Mouse (Mus musculus) hematopoietic stem cell, adult 5-6 weeks (primary cell): Measurements from ENCODE around the gene Kremen2. TPM values are rescaled to one million over a fixed set of nuclear protein-coding genes. Genes with fewer than 3 reads are reported as not detected.

ENCODE experiments used
- ATAC-seq, 2 experiments: fragments of 125-278 bp in 1 of 2; replicated peaks in 1 of 2; 2 replicates each; pipeline ENCODE4 v1.8.0; 2016 to 2017; ENCODE audit warnings: inconsistent platforms in 2 of 2, mild to moderate bottlenecking in 2 of 2, moderate number of reproducible peaks in 2 of 2, low read depth in 1 of 2, moderate TSS enrichment in 1 of 2; ENCODE audit not compliant: low FRiP score in 2 of 2, poor library complexity in 2 of 2, severe bottlenecking in 2 of 2, insufficient read depth in 1 of 2, low TSS enrichment in 1 of 2
- total RNA-seq: library from RNA; stranded (forward); fragments of 172-1452, 232-1000 nt; gene quantifications from 2 replicates; pipeline ENCODE4 v1.2.3, GENCODE M21; 2017

The Kremen2 gene
- total RNA-seq, 1 experiment from 2014 or later: not detected

DNA sequence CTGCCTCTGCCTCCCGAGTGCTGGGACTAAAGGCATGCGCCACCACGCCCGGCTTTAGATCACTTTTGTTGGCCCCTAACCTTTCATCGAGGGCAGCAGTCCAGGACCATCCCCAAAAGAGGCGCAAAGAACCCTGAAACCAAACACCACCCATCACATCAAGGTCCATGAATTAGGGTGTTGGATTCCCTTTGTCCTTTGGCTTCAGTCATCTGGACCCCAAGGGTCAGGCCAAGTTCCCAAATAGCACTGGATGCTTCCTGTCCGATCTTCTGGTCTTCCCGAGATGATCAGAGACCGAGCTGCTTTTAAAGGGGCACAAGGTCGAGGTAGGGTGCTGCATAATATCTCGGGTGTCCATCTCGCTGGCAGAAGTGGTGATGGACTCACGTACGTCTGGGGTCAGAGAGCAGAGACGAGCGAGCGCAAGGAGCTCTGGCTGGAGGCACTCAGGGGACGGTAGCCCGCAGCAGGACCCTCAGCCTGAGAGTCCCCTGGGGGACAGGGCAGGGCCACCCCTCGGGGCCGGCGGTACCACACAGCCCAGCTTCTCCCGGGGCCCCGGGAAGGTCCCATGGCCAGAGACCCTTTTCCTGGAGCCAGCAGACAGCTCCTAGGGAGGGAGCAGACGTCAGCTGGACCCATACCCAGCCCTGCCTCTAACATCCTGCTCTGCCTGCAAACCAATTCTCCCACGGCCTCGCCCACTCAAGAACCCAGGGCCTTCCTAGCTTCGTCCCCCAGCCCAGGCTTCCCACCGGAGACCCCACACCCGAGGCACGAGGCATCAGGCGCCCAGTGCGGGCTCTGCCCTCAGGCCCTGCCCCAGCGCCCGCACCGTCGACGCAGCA lies 4.0 kb downstream of the Kremen2 start:
- no peak for ATAC-seq

DNA sequence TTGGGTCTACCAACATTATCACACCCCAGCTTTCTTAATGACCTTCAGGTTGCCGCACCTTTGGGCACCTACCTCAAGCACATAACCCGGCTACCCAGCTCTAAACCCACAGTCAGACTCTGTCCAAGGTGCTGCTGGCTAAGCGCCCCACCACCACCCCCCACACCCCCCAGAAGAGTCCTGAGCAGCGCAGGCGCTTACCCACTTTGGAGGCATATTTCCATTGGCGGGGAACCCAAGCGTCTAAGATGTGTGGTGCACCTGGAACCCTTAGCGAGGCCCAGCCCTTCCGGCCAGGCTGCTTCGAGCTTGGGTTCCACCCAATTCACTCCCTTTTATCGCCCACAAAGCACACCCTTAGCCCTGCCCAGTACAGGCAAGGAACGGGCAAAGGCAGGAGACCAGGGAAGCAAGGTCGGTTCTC lies 5.0 kb downstream of the Kremen2 start, which contains the start of gene Paqr4:
Gene Paqr4 (minus strand): TSS at position 270 of the 424 bp plus-strand sequence.
- ATAC-seq: peak; percentile 12 to 13; a peak in 2 of 4 replicates

DNA sequence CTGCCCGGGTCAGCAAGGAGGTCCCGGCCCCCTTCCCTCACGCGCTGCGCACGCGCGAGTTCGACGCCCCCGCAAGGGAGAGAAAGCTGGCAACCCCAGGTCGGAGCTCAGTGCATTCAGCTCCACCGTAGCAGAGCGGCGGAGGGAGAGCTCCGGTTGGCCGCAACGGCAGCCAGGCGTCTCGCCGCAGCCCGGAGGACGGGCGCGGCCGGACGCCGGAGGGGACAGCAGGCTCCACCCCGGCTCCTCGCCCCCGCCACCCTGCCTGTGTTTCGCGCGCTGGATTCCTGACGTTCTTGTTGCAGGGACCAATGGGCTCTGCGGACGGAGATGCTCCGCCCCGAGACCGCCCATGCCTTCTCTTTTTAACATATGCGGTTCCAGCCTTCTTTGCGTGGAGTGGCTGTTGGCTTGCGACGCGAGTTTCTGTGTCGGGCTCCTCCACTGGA lies 5.5 kb downstream of the Kremen2 start:
- ATAC-seq: peak; percentile 68 to 75

DNA sequence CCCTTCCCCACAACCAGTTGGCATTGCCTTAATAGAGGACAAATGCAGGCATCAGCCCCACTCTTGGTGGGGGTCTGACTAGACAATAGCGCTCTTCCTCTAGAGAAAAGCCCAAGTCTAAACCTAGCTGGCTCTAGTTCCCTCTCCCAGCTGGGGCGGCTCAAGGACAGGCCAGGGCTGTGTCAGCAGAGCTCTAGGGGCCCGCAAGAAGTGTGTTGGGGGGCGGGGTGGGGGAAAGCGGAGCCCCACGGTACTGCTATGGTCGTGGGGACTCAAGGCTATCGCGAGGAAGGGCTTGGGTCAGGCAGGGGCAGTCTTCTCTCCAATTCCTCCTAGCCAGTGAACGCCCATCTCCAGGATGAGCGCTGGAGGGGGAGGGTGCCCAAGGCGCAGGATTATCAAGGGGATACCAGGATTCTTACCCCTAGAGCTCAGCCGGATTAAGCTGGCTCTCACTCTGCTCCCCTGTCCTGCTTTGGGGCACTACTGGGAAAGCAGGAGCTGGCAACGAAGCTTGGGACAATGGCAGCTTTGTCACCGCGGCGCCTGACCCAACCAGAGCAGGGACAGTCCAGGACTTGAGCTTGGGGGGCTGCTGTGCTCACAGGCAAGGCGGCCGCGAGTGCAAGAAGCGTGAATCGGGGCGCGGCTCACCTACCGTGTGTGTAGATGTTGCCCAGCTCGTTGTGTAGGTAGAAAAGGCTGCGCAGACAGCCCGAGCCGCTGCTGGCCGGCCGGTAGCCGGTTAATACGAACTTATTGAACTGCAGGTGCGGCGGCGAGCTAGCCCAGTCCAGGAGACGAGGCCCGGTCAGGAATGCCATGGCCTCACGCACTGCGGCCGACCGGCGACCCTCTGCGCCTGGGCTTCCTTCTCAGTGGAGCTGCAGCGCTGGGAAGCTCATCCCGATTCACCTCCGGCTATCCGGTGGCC lies 6.2 kb downstream of the Kremen2 start:
- ATAC-seq: 0 out of 4 replicates have a peak, but pooled peaks of 1 of the 2 experiments have one; percentile 18

DNA sequence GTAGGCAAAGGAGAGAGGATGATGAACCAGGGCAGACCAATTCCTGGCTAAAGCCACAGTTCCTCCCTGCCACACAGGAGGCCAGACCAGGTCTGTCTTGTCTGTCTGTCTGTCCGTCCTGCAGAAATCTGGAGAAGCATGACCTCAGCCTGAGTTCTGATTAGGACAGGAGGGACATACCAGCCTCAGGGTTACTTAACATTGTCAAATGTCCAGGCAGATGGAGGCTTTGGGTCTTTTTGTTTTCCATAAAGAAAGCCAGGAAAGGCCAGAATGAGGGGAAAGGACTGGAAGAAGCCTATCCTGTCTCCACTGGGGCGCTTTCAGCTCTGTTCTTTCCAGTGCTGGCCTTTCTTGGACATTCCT lies 6.8 kb downstream of the Kremen2 start:
- no peak for ATAC-seq

DNA sequence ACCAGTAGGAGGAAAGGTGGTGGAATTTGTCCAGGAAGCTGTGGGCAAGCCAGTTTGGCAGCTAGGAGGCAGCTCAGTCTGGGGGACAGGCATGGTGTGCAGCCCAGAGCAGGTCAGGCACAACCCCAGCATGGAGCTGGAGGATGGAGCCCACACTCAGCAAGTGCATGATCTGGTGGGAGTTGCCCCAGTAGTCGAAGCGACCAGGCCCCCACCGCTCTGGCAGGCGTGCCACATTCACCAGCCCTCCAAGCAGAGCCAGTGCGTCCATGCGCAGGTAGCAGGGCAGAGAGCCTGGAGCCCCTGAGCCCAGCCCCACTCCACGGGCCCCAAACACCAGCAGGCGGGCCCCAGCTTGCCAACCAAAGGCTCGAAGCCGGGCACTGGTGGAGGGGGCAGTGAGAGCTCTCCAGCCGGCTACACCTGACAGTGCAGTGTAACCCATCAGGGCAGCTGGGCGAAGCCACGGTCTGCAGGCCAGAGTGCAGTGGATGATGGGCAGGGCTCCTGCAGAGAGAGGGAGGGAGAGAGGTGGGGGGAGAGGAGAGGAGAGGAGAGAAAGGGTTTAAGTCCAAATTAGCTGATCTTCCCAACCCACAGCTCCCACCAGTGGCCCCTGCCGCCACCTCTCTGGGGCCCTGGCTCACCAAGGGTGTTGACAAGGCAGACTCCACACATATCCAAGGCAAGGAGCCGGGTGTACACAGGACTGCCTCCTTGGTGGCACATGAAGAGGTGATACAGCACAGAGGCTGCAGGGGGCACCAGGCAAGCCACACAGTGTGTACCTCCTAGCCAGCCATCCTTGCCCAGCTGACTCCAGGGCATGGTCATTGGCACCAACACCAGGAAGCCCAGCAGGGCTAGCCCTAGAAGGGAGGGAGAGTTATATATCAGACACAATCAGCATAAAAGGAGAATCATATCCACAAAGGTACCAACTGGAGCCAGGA lies 7.9 kb downstream of the Kremen2 start:
- ATAC-seq: 0 out of 4 replicates have a peak, but pooled peaks of 1 of the 2 experiments have one; percentile 25

DNA sequence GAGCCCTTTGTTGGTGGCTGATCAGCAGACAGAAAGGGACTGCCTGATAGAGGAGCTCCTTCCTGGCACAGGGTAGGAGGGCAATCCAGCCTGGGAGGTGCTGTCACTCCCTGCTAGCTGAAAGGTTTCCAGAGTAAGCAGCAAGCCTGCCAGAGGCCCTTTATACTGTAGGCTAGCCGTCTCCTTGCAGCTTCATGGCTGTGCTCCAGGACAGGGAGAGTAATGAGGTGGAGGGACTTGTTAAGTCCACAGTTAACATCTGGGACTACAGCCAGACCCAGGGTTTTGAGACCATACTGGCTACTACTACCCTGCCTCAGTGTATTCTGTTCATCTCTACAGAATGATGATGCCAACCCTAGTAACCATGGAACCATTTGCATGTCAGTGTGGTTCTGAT lies 11.3 kb downstream of the Kremen2 start:
- no peak for ATAC-seq

DNA sequence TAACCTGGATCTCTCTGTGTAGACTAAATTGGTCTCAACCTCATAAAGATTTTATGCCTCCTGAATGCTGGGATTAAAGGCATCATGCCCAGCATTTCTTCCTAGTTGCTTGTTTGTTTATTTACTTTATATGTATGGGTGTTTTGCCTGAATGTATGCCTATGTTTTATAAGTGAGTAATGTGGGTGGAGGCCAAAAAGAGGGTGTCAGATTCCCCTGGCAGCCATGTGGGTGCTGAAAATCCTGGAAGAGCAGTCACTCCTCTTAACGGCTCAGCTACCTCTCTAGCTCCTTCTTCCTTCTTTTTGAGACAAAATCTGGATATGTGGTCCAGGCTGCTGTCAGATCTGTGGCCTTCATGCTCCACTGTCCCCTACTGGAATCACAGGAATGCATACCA lies 15.2 kb downstream of the Kremen2 start:
- ATAC-seq: no peak

DNA sequence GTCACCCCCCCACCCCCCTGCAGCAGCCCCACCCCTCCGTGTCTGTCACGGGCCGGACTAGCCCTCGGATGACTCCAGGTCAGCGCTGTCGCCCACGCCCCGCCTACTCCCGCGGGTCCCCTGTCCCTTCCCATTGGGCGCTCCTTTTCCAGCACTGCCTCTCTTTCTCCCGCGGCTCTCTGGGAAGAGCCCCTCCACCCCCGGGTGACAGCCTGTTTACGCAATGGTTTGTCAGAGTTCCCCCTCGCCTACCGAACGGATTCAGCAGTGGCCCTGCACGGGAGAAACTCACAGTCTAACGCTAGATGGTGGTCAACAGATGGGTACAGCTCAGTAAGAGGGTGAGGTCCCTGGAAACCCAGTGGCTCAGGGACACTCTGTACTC lies 18.9 kb downstream of the Kremen2 start:
- peak; percentile 63 to 75 for ATAC-seq

DNA sequence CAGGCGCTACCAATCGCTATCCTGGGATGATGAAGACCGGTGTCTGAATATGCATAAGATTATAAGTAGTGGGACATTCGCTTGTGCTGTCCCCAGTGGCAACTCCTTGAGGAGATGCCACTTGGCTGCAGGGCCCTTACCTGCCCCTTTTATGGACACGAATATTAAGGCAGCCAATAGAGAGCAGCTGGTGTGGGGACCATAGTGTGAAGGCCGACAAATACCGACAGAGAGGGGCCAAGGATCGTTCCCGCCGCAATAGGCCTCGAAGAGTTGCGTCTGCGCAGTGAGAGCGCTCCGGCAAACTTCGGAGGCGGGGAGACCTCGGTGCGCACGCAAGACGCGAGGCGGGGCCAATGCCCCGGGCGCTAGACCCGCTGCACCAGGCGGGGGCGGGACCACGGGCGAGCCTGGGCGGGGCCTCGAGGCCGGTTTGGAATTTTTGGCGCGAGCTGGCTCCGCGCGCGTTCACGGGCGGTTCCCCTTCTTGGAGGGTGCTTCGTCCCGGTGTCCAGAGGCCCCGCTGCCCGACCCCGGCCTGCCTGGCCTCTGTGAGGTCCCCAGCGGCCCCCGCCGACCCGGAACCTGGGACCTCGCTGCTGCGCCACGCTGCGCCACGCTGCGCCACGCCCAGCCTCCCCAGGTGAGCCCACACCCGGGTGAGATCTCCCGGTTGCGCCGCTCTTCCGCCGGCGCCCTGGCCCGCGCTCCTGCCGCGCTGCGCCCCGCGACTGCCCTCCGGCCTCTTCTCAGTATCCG lies 19.5 kb downstream of the Kremen2 start, which contains the start of gene Pkmyt1:
Gene Pkmyt1 (plus strand): TSS at position 338 of the 759 bp plus-strand sequence.
- ATAC-seq: peak; percentile 87 to 88

DNA sequence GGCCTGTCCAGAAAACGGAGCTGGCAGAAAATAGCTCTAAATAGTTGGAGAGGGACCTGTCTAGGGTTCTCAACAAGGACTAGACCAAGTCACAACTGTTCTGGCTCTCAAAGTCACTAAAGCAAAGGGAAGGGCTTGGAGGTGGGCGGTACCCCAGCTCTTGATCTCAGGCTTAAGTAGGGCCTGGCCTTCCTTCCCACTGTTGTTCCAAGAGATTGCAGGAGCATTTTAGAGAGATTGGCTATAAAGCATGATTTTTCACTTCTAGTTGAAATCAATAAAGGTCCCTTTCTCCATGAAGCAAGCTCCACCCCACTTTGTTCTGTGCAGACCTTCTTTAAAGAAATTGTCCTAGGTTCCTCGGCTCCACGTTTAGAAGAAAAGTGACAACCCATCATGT lies 20.2 kb downstream of the Kremen2 start:
- no peak for ATAC-seq

DNA sequence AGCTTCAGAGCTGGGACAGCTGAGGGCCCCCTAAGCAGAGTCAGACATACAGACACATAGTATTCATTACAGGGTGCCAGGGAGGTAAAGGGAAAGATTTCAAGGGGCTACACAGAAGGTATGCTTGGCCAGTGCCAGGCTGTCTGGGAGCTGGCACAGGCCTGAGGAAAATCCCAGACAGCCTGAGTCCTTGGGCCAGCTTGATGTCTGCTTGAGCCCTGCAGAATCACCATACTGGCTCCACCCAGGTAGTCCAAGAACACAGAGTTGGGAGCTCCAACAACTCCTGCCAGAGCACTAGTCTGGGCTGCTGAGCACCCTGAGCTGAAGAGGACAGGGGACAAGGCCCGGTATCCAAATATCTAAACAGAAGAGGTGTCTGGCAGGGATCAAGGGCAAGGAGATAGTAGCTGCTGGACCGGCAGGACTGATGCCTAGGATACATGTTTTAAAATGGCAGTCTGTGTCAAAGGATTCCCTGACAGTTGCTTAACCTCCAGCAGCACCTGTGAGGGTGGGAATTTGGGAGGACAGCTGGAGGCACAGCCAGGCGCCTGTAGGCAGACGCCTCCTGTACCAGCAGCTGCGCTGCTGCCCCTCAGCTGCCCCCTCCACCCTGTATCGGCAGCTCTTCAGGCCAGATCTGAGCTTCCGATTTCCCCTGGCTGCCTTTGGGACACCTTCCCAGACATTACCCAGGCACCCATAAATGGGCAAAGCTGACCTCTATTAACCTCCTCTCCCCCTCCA lies 23.1 kb downstream of the Kremen2 start, which contains the start of gene 1520401A03Rik:
Gene 1520401A03Rik (minus strand): TSS at position 408 of the 750 bp plus-strand sequence.
- ATAC-seq: no peak

DNA sequence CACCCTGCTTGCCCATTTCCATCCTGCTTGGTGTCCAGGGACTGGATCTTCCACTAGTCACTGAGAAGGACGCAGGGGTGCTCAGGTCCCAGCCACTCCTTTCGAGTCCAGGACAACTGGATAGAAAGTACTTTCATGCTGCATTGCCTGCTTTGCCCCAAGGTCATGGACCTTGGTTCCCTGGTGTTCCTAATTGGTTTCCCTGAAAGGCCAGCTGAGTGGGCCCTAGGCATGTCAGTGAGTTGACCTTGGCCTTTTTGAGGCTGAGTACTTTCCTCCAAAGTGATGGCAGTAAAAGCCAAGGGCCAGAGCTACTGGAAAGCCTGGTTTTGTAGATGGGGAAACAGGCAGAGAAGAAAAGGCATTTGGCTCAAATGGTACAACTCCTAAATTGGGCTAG lies 23.7 kb downstream of the Kremen2 start:
- ATAC-seq: no peak

DNA sequence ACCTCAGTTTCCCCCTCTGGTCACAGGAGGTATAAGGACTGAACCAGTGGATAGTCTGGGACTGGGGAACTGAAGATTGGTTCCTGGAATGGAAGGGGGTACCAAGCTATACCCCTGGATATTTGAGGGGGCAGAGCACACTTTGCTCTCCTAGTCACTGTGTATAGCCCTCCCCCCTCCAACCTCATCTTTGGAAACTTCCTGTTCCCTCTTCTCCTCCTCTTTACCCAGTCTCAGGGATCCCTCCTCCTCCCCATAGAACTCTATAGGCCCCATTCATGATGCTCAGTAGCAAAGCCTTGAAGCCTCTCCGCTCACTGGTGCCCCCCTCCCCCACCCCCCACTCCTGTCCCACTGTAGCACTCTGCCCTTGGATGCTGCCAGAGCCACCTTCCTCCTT lies 26.2 kb downstream of the Kremen2 start:
- no peak for ATAC-seq

DNA sequence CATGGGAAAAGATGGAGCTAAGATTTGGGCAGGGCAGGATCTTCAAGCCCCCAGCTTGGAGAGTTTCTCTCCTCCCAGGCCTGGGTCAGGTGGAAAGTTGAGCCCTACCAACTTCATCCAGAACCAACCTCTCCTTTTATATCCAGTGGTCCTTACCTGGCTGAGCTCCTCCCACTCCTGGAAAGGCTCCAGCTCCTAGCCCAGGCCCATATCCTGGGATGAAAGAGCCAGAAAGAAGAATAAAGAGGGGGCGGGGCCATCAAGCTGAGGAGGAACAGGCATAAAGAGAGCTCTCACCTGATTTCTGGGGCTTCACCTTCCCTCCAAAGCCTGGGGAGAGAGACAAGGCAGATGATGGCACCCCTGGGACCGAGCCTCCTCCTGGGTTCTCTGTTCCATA lies 28.6 kb downstream of the Kremen2 start:
- ATAC-seq: no peak
